Mouse (Mus musculus): ENCODE measurements at regions not wholly inside any gene's neighbourhood (a gene's known extent, or its start where the extent isn't known, plus 50 kb on each side); places are given as distances from the start of the nearest gene placed in this dataset.
A peak's percentile ranks its signal among the peaks of the same experiment; 100 is the strongest.

GRCm38 (mm10) chr14:61980581-61980980 is 311.8 kb upstream of the Rnaseh2b start:
- no peak for DNase-seq (ENCODE audit: extremely low read depth, low read depth, low spot score)

DNA sequence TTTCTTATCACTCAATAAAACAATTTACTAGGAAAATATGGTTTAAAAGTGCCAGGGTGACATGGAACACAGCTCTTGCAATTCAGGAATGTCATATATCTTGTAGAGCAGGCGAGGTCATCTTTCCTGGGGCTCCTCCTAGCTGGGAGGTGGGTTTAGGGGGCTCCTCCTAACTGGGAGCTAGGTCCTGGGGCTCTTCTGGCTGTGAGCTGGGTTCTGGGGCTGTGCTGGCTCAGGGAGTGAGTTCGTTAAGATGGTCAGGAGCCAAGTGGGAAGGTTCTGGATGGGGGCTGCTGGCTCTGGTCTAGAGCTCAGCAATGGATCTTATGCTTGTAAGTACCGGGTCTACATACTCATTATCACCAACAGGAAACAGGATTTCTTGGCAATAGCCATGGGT is 306.8 kb upstream of the Rnaseh2b start:
- DNase-seq (ENCODE audit: extremely low read depth, low read depth, low spot score), result no peak

GRCm38 (mm10) chr14:61986203-61986602 is 306.2 kb upstream of the Rnaseh2b start:
- peak; percentile 2 for DNase-seq (ENCODE audit: extremely low read depth, low read depth, low spot score)

GRCm38 (mm10) chr14:61995253-61995652 is 297.1 kb upstream of the Rnaseh2b start:
- no peak for DNase-seq (ENCODE audit: extremely low read depth, low read depth, low spot score)

DNA sequence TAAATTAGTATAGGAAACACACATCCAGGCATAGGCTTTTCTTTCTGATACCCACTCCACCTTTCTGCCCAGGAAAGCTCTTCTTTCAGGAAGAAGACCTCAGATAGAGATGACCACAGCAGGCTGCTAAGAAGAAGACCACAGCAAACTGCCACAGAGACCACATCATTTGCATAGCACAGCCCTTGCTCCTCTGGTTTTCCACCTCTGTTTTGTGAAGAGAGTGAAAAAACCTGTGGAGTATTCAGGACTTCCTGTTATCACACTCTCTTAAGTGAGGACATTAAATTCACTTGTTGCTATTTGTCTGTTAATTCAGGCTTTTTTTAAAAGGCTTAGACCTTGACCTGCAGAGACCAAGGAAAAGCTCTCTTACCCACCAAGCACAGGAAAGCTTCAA is 294.7 kb upstream of the Rnaseh2b start:
- DNase-seq (ENCODE audit: extremely low read depth, low read depth, low spot score), result no peak

- DNase-seq (ENCODE audit: extremely low read depth, low read depth, low spot score), result no peak
These were observed 294.1 kb upstream of the Rnaseh2b start for GRCm38 (mm10) chr14:61998259-61998658.

DNA sequence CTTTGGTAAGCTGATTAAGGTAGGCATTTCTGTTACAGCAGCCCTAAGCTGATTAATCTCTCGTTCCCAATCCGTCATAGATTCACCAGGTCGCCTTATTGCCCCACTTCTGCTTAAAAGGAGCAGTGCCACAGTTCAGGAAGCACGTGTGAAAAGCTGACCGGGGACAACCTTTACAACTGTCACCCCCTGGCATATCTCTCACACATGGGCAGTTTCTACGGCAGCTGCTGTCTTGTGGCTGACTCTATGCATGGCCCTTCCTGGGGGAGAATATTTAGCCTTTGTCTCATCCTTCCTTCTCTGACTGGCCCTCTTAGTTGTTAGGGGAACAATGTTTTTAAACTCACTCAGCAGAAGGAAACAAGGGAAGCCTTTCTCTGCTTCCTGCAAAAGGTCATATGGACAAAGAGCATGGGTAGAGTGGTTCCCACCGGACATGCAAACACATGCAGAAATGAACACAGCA is 290.9 kb upstream of the Rnaseh2b start:
- DNase-seq (ENCODE audit: extremely low read depth, low read depth, low spot score), result no peak

DNA sequence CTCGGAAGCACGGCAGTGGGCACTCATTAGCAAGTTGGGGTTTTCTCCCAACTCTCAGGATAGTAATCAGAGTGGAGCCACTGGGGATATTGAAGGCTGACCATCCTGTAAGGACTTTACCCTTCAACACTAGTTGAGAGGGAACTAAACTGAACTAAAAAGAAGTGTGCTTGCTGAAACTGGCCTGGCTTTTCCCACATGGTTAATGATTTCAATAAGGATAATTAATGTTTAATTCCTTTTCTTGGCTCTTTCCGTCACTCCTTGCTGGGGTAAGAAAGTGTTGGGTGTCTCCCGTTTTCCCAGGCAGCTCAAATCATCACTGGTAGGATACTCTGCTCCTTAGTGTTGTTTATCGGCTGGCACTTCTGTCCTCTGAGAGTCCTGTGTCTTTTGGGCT is 290.3 kb upstream of the Rnaseh2b start:
- DNase-seq (ENCODE audit: extremely low read depth, low read depth, low spot score), result no peak

- no peak for DNase-seq (ENCODE audit: extremely low read depth, low read depth, low spot score)
These were observed 289.2 kb upstream of the Rnaseh2b start for GRCm38 (mm10) chr14:62003013-62003781.

DNA sequence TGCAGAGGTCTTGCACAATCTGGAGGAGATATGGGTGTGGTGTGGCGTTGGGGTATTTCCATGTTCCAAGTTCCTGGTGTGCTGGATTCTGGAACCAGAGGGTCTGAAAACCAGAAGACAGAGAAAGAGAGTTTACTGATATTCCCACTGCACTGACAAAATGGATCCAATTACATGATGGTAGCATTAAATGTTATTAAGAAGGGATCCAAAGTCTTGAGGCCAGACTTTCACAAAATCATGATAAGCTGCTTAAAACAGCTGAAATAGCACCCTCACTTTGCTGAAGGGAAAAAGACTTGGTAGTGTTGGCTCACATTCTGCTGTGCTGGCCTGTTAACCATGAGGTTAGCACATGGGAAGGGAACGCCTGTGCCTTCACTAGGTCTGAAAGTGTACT is 288.6 kb upstream of the Rnaseh2b start:
- DNase-seq (ENCODE audit: extremely low read depth, low read depth, low spot score), result no peak

DNA sequence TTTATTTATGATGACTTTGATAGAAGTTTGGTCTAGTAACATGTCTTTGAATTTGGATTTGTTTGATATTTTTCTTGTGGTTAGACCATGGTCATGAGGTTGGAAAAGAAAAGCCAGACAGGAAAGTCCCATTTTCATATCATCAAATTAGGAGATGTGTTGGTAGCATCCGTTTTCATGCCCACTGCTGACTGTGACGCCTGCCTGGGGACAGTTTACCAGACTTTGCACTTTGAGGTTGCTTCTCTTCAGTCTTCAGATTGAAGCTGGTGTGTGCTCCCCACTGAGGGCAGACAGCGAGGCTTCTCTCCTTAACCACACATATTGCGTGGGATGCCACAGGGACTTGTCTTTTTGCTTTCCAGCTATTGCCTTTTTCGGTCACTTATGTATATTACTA is 283.7 kb upstream of the Rnaseh2b start:
- no peak for DNase-seq (ENCODE audit: extremely low read depth, low read depth, low spot score)

DNA sequence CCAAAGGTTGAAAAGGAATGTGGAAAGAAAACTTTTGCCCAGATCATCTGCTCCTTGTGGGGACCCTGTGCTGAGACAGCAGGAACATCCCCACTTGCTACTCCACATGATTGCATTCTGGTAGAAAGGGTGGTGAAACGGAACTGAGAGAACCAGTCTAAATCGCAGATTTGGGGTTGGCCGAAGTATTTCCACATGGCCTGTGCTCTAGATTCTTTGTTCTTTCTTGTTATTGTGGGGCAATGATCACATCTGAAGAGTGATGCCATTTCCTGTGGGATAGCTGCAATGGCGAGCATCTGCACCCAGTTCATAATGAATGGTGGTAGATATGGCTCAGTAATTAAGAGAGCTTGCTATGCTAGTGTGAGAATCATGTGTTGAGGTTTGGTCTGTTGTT is 273.6 kb upstream of the Rnaseh2b start:
- DNase-seq (ENCODE audit: extremely low read depth, low read depth, low spot score), result no peak

- no peak for DNase-seq (ENCODE audit: extremely low read depth, low read depth, low spot score)
These were observed 271.4 kb upstream of the Rnaseh2b start for GRCm38 (mm10) chr14:62020996-62021395.

- DNase-seq (ENCODE audit: extremely low read depth, low read depth, low spot score), result peak; percentile 23
These were observed 270.2 kb upstream of the Rnaseh2b start for GRCm38 (mm10) chr14:62022193-62022592.

GRCm38 (mm10) chr14:62023022-62023421 is 269.4 kb upstream of the Rnaseh2b start:
- no peak for DNase-seq (ENCODE audit: extremely low read depth, low read depth, low spot score)

GRCm38 (mm10) chr14:62027751-62028279 is 264.6 kb upstream of the Rnaseh2b start:
- no peak for DNase-seq (ENCODE audit: extremely low read depth, low read depth, low spot score)

DNA sequence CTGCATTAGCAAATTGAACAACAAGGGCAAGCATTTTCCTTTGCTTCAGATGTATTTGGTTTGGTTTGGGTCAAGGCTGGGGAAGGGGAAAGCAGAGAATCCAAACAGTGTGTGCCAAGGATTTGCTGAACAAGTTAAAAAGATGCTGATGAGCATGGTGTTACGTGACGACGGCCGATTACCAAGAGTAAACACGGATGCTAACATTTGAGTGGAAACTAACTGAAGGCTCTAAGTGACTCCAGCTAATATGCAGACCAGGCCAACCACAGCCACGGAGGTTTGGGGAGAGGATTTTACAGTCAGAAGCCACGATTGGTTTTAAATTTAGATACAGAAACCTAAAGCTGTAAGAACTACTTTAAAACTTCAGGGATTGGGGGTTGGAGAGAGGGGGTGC is 262.3 kb upstream of the Rnaseh2b start:
- no peak for DNase-seq (ENCODE audit: extremely low read depth, low read depth, low spot score)

GRCm38 (mm10) chr14:62033661-62034060 is 258.7 kb upstream of the Rnaseh2b start:
- DNase-seq (ENCODE audit: extremely low read depth, low read depth, low spot score), result no peak

GRCm38 (mm10) chr14:62034664-62035063 is 257.7 kb upstream of the Rnaseh2b start:
- no peak for DNase-seq (ENCODE audit: extremely low read depth, low read depth, low spot score)

GRCm38 (mm10) chr14:62035416-62035815 is 257.0 kb upstream of the Rnaseh2b start:
- DNase-seq (ENCODE audit: extremely low read depth, low read depth, low spot score), result no peak

- DNase-seq (ENCODE audit: extremely low read depth, low read depth, low spot score), result no peak
These were observed 254.9 kb upstream of the Rnaseh2b start for GRCm38 (mm10) chr14:62037514-62037913.

DNA sequence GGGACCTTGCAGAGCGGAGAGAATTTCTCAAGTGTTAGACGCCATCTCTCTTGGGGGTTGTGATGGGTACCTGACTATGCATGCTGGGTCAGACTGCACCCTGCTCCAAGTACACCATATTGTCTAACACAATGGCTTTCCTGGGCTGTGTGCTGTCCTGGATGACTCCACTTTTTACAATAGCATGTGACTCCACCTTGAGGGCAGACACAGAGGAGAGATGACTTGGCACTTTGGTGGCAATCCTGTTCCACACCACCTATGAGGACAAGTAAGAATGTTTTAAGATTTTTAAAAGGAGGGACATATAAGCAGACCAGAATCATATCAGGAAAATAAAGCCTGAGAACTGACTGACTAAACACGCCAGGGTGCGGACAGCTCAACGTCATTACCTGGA is 254.5 kb upstream of the Rnaseh2b start:
- no peak for DNase-seq (ENCODE audit: extremely low read depth, low read depth, low spot score)

All from fat pad, adult 2 months (tissue).